8 mouse cellular contexts compared by ENCODE assay signal in genomic region chr14:20791511-20792242, GRCm38 (mm10). TPM values are rescaled to one million over a fixed set of nuclear protein-coding genes. Genes with fewer than 3 reads are reported as not detected.
DNase-seq lines count a peak whose midpoint lies in the region; ATAC-seq and TF ChIP-seq lines count a peak whose summit lies in the region.

No protein-coding gene starts in this region.

- H3K27ac ChIP-seq in hindbrain, embryonic 10.5 days: no peak overlapping the region
- H3K27ac ChIP-seq in hindbrain, embryonic 11.5 days (ENCODE audit: low read depth, low read length): no peak overlapping the region
- peak overlapping the region; percentile 62 for H3K27ac ChIP-seq in cortical plate, adult 2 months (ENCODE audit: insufficient read depth, low read length)

- H3K4me2 ChIP-seq in hindbrain, embryonic 11.5 days (replicated peaks; ENCODE audit: low read depth, low read length): no peak overlapping the region; the same call in 1 of the 2 replicates

- DNase-seq in hindbrain, embryonic 10.5 days (ENCODE audit: low spot score): no peak
- DNase-seq in hindbrain, embryonic 11.5 days (ENCODE audit: low spot score): no peak
- peak; percentile 34 for DNase-seq in 3T3-L1 (ENCODE audit: low read depth, low spot score)
- peak; percentile 41 for DNase-seq in lung, postnatal 10 days
- no peak for DNase-seq in gastrocnemius, postnatal 36 days
- DNase-seq in urinary bladder, adult 18-20 months (ENCODE audit: low spot score in 2 of 2): no peak
- no peak for DNase-seq in adrenal gland, postnatal 10 days

- H3K9me3 ChIP-seq in hindbrain, embryonic 10.5 days: no peaks in the 10 kb centered on the region
- no peaks in the 10 kb centered on the region for H3K9me3 ChIP-seq in hindbrain, embryonic 11.5 days (ENCODE audit: control insufficient read depth, low read length)

- peak overlapping the region; percentile 94; the same call in 1 of the 2 replicates for H3K4me3 ChIP-seq in hindbrain, embryonic 10.5 days
- H3K4me3 ChIP-seq in hindbrain, embryonic 11.5 days (ENCODE audit: low read depth, low read length): no peak overlapping the region; the same call in 1 of the 2 replicates
- peak overlapping the region; percentile 48 for H3K4me3 ChIP-seq in cortical plate, adult 2 months (ENCODE audit: insufficient read depth, low read length)

- TF ChIP-seq POLR2A in cortical plate, adult 2 months (IDR thresholded peaks at IDR 0.05; ENCODE audit: extremely low read depth, insufficient read depth, low read length): no peak

- intact Hi-C loops in gastrocnemius, postnatal 36 days (cut with DNase I): no loop called here

- peaks cover 73% of the 10 kb centered on the region for H3K4me1 ChIP-seq in hindbrain, embryonic 10.5 days (replicated peaks)
- 0 out of 2 replicates have a peak, but pooled peaks cover 7% of the 10 kb centered on the region for H3K4me1 ChIP-seq in hindbrain, embryonic 11.5 days (replicated peaks; ENCODE audit: control insufficient read depth, insufficient read depth, low read length)
- peaks cover 13% of the 10 kb centered on the region for H3K4me1 ChIP-seq in cortical plate, adult 2 months (ENCODE audit: control insufficient read depth, insufficient read depth, low read length)

- TF ChIP-seq CTCF in cortical plate, adult 2 months (IDR thresholded peaks at IDR 0.05; ENCODE audit: extremely low read depth, insufficient read depth, low read length): peak; percentile 45

- WGBS in hindbrain, embryonic 10.5 days: 84% methylated on average over 16 of the region's 16 CpGs
- 83% methylated on average over 16 of the region's 16 CpGs for WGBS in hindbrain, embryonic 11.5 days

- no peak for ATAC-seq in hindbrain, embryonic 11.5 days (ENCODE audit: low FRiP score)

- peaks cover 3% of the 10 kb centered on the region; the same call in 1 of the 2 replicates for H3K27me3 ChIP-seq in hindbrain, embryonic 10.5 days (ENCODE audit: insufficient read depth, poor library complexity, severe bottlenecking)
- H3K27me3 ChIP-seq in hindbrain, embryonic 11.5 days (ENCODE audit: control insufficient read depth, insufficient read depth, low read length): no peaks in the 10 kb centered on the region

- H3K36me3 ChIP-seq in hindbrain, embryonic 10.5 days: peaks cover 58% of the 10 kb centered on the region
- H3K36me3 ChIP-seq in hindbrain, embryonic 11.5 days (ENCODE audit: control insufficient read depth, insufficient read depth, low read length): no peaks in the 10 kb centered on the region

- H3K9ac ChIP-seq in hindbrain, embryonic 11.5 days (ENCODE audit: low read depth, low read length): no peak overlapping the region

RNA-seq across cellular contexts. Expression of gene Camk2g, which starts 2.2 kb away (rescaled TPM):
- polyA plus RNA-seq in hindbrain, embryonic 10.5 days (2016; fragmentation: Nextera tagmentation; extraction: Ambion mirVana): 38.2 and 48.8 TPM in 2 replicates
- polyA plus RNA-seq in hindbrain, embryonic 11.5 days (2014; fragmentation: Nextera tagmentation; extraction: Ambion mirVana): 44.2 and 46.8 TPM in 2 replicates
- 287 and 303 TPM in 2 replicates for polyA plus RNA-seq in cortical plate, adult 2 months (2012; rRNA removed)
- total RNA-seq in gastrocnemius, postnatal 36 days (2021): 100 to 1,000 TPM; 170 to 172 TPM
- total RNA-seq in adrenal gland, postnatal 10 days (2021): 10 to 100 TPM; 35.1 to 57.4 TPM

RNA-seq across cellular contexts. Expression of gene Plau, which starts 44.8 kb away (rescaled TPM):
- polyA plus RNA-seq in hindbrain, embryonic 10.5 days (2016; fragmentation: Nextera tagmentation; extraction: Ambion mirVana): 0.47 and 0.52 TPM in 2 replicates
- 0.59 and 0.65 TPM in 2 replicates for polyA plus RNA-seq in hindbrain, embryonic 11.5 days (2014; fragmentation: Nextera tagmentation; extraction: Ambion mirVana)
- 4.2 and 5.2 TPM in 2 replicates for polyA plus RNA-seq in cortical plate, adult 2 months (2012; rRNA removed)
- total RNA-seq in gastrocnemius, postnatal 36 days (2021): 10 to 100 TPM; 23.9 to 25.3 TPM
- total RNA-seq in adrenal gland, postnatal 10 days (2021): 10 to 100 TPM; 19.3 to 39.8 TPM

RNA-seq across cellular contexts. Expression of gene Ndst2, which starts 57.3 kb away (rescaled TPM):
- 23.3 and 28.3 TPM in 2 replicates for polyA plus RNA-seq in hindbrain, embryonic 10.5 days (2016; fragmentation: Nextera tagmentation; extraction: Ambion mirVana)
- polyA plus RNA-seq in hindbrain, embryonic 11.5 days (2014; fragmentation: Nextera tagmentation; extraction: Ambion mirVana): 20.2 and 21.0 TPM in 2 replicates
- polyA plus RNA-seq in cortical plate, adult 2 months (2012; rRNA removed): 22.9 and 26.7 TPM in 2 replicates
- 1 to 10 TPM; 4.9 to 7.3 TPM for total RNA-seq in gastrocnemius, postnatal 36 days (2021)
- total RNA-seq in adrenal gland, postnatal 10 days (2021): 10 to 100 TPM; 24.1 to 32.7 TPM

Comparison
In these comparisons a context has a peak if more than half of its experiments do, and no peak if none do; other contexts are left out.
1. DNase-seq: peak in 3T3-L1 (single experiment) and lung, postnatal 10 days (single experiment); none in hindbrain, embryonic 10.5 days (single experiment), hindbrain, embryonic 11.5 days (single experiment), gastrocnemius, postnatal 36 days (0 of 2), urinary bladder, adult 18-20 months (0 of 2) and adrenal gland, postnatal 10 days (single experiment).